Mouse (Mus musculus) hindlimb bud, embryonic 11.5 days (tissue): Measurements from ENCODE around the gene Bpifc.
"Not testable (repeated sequence)": the region's sequence is repeated elsewhere in the genome, so short reads cannot be mapped to it uniquely, and the experiment has no call there.

Experiments used
- DNase-seq: peaks from one replicate; pipeline ENCODE4 v3.0.0-alpha.2; 2012; ENCODE audit warnings: low read depth, low spot score; ENCODE audit errors: extremely low spot score

The Bpifc gene

GRCm38 (mm10) chr10:86011781-86012180, at the start of gene Bpifc:
Gene Bpifc, minus strand, starts transcription at chr10:86011895.
- no peak for DNase-seq

- DNase-seq = no peak
Observed at GRCm38 (mm10) chr10:86060267-86060666, 48.6 kb upstream of the Bpifc start.

DNA sequence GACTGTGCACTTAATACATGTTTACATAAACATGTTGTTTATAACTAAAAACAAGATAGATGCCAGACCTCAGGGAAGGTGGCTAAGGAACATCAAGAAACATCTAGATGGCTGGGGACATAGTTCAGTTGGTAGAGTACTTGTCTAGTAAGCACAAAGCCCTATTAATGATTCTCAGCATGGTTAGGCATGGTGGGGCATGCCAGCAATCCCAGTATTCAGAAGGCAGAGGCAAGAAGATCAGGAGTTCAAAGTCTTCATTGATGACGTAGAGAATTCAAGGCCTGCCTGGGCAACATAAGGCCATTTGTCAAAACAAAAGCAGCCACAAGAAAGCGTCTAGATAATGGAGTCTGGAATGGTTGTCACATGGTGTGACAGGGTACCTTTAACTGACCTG, 46.0 kb upstream of the Bpifc start:
- no peak for DNase-seq

GRCm38 (mm10) chr10:86057286-86057685, 45.6 kb upstream of the Bpifc start:
- no peak for DNase-seq

- DNase-seq = no peak
Observed at GRCm38 (mm10) chr10:86056297-86056903, 44.7 kb upstream of the Bpifc start.

DNA sequence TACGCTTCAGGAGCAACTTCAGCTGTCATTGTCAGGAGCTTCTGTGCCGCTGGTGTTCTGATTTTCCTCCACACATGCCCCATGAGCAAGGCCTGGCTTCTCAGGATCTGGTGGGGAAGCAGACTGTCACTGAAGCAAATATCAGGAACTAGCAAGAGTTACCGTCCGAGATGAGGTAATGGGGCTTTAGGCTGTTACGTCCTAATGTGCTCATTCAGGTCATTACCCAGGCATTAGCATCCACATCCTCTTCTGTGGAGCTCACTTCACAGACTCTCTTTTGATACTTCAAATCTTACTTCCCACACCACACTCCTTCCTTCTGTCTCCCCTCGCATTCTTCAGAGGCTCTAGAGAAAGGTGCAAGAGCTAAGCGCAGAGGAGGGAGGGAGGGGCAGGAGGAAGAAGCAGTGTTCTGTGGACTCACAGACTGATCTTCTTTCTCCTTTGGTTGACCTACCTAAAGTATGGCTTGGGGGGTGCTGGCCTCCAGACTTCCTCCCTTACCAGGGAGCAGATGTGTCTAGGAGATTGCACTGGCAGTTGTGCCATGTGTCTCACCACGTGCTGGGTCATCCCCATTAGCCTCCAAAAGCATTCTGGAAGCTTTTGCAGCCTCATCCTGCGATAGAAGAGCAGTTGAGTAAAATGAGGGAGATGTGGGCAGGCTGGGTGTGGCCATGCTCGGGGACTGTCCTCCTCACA, 41.3 kb upstream of the Bpifc start:
- DNase-seq = no peak

DNA sequence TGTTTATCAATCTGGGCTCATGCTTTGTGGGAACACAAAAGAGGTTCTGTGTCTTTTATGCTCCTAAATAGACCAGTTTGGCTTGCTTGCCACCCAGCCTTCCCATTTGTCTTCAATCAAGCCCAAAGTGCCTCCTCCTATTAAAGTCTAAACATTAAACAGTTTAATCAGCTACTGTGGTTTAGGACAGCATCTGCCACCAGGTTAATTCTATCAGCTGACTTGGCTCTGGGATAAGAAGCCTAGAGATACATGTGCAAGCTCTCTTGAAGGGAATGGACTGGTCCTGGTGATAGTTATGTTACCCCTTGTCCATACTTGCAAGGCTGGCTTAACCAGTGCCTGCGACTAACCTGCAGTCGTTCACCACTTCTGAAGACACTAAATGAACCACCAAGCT, 38.8 kb upstream of the Bpifc start:
- no peak for DNase-seq

- no peak for DNase-seq
Observed at GRCm38 (mm10) chr10:86047786-86048185, 36.1 kb upstream of the Bpifc start.

GRCm38 (mm10) chr10:86046371-86046770, 34.7 kb upstream of the Bpifc start:
- no peak for DNase-seq

DNA sequence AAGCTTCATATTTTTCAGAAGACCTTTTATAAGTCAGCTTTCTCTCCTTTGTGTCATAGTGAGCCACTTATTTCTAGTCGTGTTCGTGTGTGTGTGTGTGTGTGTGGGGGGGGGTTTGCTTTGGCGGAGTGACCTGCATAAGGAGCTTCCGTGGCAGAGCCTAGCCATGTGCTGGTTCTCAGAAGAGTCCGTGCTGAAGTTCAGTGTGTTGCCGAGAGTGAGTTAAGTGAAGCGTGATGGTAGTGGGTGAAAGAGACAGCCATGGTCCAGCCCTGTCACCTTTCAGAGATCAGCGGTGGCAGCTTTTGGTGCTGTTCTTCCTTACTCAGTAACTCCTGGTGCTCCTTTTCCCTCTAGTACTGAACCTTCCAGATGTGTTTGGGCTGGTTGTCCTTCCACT, 32.4 kb upstream of the Bpifc start:
- DNase-seq = no peak

GRCm38 (mm10) chr10:86043651-86044050, 32.0 kb upstream of the Bpifc start:
- DNase-seq = no peak

DNA sequence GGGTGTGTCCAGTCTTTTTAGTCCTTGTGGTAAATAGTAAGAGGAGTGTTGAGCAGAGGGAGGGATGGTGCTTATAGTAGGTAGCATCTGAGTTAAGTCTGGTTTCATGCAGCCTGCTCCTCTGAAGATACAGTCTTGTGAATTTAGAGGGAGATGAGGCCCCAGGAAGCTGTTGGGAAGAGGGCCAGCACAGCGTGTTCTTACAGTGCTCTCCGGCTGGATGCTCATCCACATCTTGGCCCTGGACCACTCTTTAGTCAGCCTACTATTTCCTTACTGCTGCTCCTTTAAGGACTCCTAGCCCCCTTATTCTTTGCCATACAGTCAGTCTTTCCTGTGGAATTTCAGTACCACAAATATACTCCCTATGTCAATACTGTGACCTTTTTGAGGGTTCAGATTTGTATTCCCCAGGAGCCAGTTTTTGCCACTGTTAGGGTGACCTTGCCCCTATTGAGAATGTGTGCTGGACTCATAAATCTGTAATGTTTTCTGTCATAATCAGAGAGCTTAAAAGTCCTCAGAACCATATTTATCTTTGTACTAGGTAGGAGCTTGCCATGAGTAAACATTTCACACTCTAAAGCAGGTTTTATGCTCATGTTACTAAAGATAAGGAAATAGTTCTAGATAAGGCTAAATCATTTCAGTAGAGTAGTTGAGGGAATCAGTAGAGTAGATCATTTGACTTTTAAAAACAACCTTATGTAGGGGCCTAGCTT, 22.5 kb upstream of the Bpifc start:
- no peak for DNase-seq

GRCm38 (mm10) chr10:86032517-86032916, 20.8 kb upstream of the Bpifc start:
- DNase-seq = no peak

DNA sequence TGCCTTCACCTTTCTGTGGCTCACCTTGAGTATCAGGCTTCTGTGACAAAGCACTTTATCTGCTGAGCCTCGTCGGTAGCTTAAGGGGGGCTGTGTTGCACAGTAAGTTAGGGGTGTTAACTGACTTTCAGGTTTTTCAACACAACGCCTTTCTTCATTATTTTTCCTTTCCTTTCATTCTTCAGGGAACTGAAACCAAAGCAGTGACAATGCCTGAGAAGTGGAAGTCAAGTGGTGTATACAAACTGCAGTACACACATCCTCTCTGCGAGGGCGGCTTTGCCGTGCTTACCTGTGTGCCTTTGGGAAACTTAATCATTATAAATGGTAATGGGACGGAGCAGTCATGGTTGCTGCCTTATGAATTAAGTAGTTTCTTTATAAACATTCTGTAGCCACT, 19.0 kb upstream of the Bpifc start:
- no peak for DNase-seq

- not testable (repeated sequence) for DNase-seq
Observed at GRCm38 (mm10) chr10:86026807-86027206, 15.1 kb upstream of the Bpifc start.

DNA sequence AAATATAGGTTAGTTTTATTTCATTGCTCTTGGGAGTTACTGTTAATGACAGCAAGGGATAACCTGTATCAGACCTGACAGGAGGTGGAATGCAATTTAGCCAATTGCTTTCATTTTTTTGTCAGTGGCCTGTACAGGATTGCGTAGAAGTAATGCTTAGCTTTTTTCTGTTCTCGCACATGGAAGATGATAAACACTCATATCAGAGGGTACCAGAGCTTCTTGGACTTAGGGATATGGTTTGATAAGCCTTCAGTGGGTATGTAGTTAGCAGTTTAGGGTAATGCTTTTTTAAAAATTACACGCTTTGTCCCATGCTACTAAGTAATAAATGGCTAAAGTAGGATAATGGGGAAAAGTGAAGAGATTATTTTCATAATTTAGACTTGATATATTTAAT, 14.7 kb upstream of the Bpifc start:
- no peak for DNase-seq

- DNase-seq = no peak
Observed at GRCm38 (mm10) chr10:86025906-86026305, 14.2 kb upstream of the Bpifc start.

GRCm38 (mm10) chr10:86023149-86023548, 11.5 kb upstream of the Bpifc start:
- DNase-seq = no peak

DNA sequence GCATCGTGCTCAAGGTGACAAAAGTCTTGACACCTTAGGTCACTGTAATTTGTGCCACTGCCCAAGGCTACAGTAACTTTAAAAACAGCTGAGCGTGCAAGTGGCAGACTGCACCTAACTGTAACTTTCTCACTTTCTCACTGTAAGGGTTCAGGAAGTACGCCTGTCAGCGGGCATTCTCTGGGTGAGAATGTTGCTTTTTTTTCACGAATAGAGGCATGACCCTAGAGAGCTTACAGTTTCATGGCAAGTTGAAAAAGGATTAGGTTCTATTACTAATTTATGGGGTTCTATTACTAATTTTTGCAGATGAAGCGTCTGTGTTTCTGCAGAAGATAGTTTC, 10.8 kb upstream of the Bpifc start:
- peak; percentile 18 for DNase-seq

DNA sequence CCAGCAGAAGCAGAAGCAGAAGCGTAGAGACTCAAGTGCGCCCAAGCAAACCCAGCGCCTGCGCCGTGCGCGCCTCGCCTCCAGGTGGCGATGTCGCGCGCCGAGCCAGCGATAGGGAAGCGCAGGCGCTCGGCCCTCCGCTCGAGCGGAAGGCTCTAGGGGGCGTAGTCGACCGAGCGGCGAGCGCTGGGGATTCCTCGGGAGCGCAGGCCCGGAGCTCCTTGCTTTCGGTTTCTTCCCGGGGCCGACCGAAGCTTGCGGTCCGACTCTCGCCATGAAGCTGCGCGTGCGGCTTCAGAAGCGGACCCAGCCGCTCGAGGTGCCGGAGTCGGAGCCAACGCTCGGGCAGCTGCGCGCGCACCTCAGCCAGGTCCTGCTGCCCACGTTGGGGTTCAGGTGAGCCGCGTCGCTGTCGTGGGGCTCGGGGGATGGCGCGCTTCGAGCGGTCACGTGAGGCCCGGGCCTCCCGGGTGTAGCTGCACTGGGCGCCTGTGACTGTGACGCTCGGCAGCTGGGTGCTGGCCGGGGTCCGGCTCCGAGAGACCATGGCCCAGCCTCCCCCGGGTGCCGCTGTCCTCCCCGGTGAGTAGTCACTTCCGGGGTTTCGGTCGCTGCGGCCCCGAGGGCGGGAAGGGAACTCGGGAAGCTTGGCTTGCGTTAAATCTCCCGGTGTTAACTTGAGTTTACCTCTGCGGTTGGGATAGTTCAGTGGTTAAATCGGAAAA, 10.2 kb upstream of the Bpifc start, which contains the start of gene Fbxo7:
Gene Fbxo7 (plus strand): TSS at position 224 of the 725 bp plus-strand sequence.
- peak; percentile 46 for DNase-seq

DNA sequence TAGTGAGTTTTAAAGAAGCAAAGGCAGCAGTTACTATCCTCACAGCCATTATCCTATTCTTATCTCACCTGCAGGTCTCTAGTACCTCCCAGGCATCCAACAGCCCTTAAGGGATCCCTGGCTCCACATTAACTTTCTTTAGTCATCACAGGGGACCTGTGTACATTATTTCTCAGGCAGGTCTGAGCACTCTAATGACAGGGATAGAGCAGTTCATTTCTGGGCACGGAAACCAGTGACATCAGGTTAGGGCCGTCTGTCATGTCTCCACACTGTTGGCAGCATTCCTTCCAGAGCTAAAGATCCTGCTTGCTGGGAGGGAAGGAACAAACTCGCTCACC, 9.7 kb upstream of the Bpifc start:
- no peak for DNase-seq

DNA sequence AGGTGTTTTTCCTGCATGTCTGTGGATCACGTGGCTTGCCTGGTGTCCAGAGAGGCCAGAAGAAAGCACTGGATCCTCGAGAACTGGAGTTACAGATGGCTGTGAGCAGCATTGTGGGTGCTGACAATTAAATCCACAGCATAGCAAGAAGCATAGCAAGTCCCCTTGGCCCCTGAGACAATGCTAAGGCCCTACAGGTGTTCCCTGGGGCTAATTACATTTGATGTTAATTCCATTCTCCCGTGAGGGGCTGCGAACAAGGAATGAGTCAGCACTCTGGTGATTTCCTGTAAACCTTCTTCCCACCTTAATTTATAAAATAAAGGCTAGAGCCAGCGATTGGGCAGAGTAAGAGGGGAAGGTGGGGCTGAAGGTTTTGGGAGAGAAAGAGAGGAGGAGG, 7.1 kb upstream of the Bpifc start:
- no peak for DNase-seq
